Mouse (Mus musculus) small intestine, adult 2 months (tissue): Measurements from ENCODE around the gene Rfesd. TPM values are rescaled to one million over a fixed set of nuclear protein-coding genes. Genes with fewer than 3 reads are reported as not detected.

Source experiments
- H3K27ac ChIP-seq: fragments of 200-500 bp; 2 replicates; pipeline ENCODE4 v1.5.1; 2012; ENCODE audit warnings: low read depth, low read length, control low read depth, inconsistent platforms; ENCODE audit not compliant: insufficient read depth
- H3K27me3 ChIP-seq: fragments of 200-500 bp; 2 replicates; pipeline ENCODE4 v1.6.1; 2012; ENCODE audit warnings: mild to moderate bottlenecking, moderate library complexity, low read length, inconsistent platforms; ENCODE audit not compliant: control insufficient read depth, insufficient read depth
- H3K36me3 ChIP-seq: fragments of 200-500 bp; 2 replicates; pipeline ENCODE4 v1.6.1; 2012; ENCODE audit warnings: mild to moderate bottlenecking, low read length, control low read depth, inconsistent platforms; ENCODE audit not compliant: control insufficient read depth, insufficient read depth
- H3K4me1 ChIP-seq: fragments of 200-500 bp; 2 replicates; pipeline ENCODE4 v1.6.1; 2012; ENCODE audit warnings: low read length, inconsistent platforms, mixed read lengths; ENCODE audit not compliant: control insufficient read depth, insufficient read depth, insufficient read length
- H3K4me3 ChIP-seq: fragments of 200-500 bp; 2 replicates; pipeline ENCODE4 v1.5.1; 2012; ENCODE audit warnings: low read depth, mild to moderate bottlenecking, control low read depth, inconsistent platforms, low read length, moderate library complexity
- CTCF ChIP-seq: fragments of 200-500 bp; IDR thresholded peaks from 2 replicates; pipeline ENCODE4 v1.5.1; 2012; ENCODE audit warnings: low read depth, mild to moderate bottlenecking, control low read depth, inconsistent platforms, low read length, moderate library complexity, mixed read lengths; ENCODE audit not compliant: insufficient replicate concordance, insufficient read length; ENCODE audit errors: extremely low read depth
- POLR2A ChIP-seq: fragments of 200-500 bp; IDR thresholded peaks from 2 replicates; pipeline ENCODE4 v1.6.1; 2012; ENCODE audit warnings: low read depth, mild to moderate bottlenecking, control low read depth, inconsistent platforms, low read length, moderate library complexity
- WGBS: fragments of 180-500 bp; shearing (Covaris S2); methylation state at CpG from one replicate; pipeline ENCODE4 v1.1.7; 2018; 5-methylcytosine and 5-hydroxymethylcytosine counted together
- polyA plus RNA-seq: library from polyadenylated mRNA; depleted of rRNA; stranded (reverse); fragments of >200 nt; gene quantifications from 2 replicates; pipeline ENCODE4 v1.2.3, GENCODE M21; 2012; rRNA removed

Rfesd gene
- polyA plus RNA-seq: 1.5 and 2.0 TPM in 2 replicates

DNA sequence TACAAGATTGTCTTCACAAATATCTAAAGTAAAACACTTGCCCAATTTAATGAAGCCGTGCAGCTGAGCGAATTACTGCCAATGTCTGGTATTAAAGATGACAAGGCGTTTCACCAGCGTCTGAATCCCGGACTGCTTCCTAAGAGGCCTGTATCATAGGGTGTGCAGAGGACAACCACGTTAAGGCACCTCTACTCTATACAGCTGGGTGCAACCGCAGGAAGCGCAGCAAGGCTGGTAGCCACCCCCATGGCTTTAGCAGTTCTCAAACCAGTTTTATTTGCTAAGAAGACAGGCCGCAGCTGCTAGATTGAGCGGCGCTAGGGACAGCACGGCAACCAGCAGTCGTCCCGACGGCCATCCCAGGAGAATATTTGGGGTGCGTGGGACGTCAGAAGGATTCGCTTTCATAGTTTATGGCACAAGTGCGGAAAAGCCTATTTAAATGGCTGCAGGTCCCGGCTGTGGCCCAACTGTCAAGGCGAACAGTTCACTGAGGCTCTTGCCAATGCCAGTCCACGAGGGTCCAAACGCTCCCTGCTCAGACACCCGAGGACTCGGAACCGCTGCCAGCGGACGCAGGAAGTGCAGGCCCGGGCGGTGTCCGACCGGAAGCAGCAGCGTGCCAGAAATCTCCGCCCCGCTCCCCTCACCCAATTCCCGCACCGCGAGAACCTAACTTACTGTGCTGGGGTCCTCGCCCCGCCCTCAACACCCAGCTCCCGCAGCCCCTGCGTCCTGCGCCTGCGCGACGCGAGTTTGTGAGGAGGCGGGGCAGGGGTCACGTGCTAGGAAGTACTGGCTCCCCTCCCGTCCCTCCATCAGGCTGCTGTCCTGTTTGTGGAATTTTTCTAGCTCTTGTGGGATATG is at the start of gene Rfesd:
Rfesd (minus strand) TSS at position 746 of the 870 bp plus-strand sequence.
- WGBS: under 1% methylated on average over 50 of the region's 50 CpGs
- H3K4me1 ChIP-seq: peaks cover 3% of the 10 kb centered on the region; the same call in 1 of the 2 replicates
- no peaks in the 10 kb centered on the region for H3K27me3 ChIP-seq
- H3K36me3 ChIP-seq: 0 out of 2 replicates have a peak, but pooled peaks cover 1% of the 10 kb centered on the region
- H3K4me3 ChIP-seq: peak within 1 kb of the TSS; percentile 73
- H3K27ac ChIP-seq: peak within 1 kb of the TSS; percentile 85
- peak; percentile 53 for TF ChIP-seq POLR2A
- peak; percentile 22; the same call in 1 of the 2 replicates for TF ChIP-seq CTCF

DNA sequence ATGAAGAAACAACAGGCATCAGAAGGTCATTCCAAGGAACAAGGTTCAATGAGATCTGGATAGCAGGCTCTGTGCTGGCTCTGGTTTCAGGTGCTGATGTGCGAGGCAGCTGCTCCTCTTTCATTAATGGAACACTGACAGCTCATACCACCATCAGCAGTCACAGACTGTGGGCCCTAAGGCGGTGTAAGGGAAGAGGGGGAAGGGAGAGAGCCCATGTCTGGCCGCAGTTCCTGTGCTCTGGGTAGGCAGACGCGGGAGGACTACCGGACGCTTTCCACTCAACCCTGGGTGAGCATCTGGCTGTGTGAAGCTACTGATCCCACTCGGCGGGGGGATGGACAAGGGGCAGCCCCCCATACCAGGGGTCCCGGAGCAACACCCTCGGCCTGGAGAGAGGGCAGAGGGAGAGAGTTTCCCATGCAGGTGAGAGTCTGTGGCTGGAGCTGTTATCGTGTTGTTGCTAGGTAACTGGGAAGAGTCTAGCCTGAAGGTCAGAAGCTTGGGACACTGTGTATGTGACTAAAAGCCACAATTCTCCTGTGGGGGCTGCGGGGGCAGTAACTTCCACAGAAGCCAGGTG is 45.9 kb upstream of the Rfesd start:
- 87% methylated on average over 13 of the region's 13 CpGs for WGBS
- no peaks in the 10 kb centered on the region for H3K4me1 ChIP-seq
- H3K36me3 ChIP-seq: peaks cover 8% of the 10 kb centered on the region; the same call in 1 of the 2 replicates
- no peak overlapping the region for H3K4me3 ChIP-seq
- H3K27ac ChIP-seq: no peak overlapping the region
- H3K27me3 ChIP-seq: no peaks in the 10 kb centered on the region
- TF ChIP-seq POLR2A: no peak
- no peak for TF ChIP-seq CTCF

DNA sequence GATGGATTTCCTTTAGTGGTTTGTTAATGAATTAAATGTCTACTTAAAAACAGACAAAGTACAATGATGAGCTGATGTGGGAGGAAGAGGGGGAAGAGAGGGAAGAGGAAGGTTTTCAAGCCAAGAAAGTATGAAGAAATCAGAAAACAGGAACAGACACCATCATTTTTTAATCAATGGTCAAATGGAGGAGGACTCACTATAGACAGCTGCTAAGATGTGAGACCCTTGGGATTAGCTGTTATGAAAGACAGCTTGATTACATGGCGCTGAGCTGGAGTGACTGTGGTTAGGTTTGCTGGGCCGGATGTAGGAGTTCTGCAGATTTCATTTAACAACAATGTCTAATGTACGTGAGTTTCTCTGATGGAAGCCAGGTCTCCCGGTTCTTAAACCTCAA is 45.0 kb upstream of the Rfesd start:
- H3K27ac ChIP-seq: no peak overlapping the region
- H3K4me3 ChIP-seq: no peak overlapping the region
- WGBS: 92% methylated on average over 4 of the region's 4 CpGs
- H3K27me3 ChIP-seq: no peaks in the 10 kb centered on the region
- TF ChIP-seq POLR2A: no peak
- no peak for TF ChIP-seq CTCF
- no peaks in the 10 kb centered on the region for H3K4me1 ChIP-seq
- peaks cover 8% of the 10 kb centered on the region; the same call in 1 of the 2 replicates for H3K36me3 ChIP-seq

DNA sequence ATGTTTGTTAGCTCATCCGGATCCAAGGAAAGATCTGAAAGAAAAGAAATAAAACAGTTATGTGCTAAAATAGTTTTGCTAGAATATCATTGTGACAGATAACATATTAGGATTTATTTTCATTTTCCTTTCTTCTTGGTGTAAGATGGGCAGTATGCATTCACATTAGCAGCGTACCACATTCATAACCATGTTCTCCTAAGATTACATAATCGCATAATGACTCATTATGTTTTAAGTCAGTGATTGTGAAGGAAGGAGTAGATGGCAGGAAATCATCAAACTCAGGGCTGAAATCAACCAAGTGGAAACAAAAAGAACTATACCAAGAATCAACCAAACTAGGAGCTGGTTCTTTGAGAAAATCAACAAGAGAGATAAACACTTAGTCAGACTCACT is 44.0 kb upstream of the Rfesd start:
- peaks cover 8% of the 10 kb centered on the region; the same call in 1 of the 2 replicates for H3K36me3 ChIP-seq
- no peaks in the 10 kb centered on the region for H3K4me1 ChIP-seq
- TF ChIP-seq CTCF (no peak), POLR2A (no peak)
- H3K27ac ChIP-seq: no peak overlapping the region
- no peak overlapping the region for H3K4me3 ChIP-seq
- H3K27me3 ChIP-seq: no peaks in the 10 kb centered on the region
- WGBS: 94% methylated on average over 3 of the region's 3 CpGs

DNA sequence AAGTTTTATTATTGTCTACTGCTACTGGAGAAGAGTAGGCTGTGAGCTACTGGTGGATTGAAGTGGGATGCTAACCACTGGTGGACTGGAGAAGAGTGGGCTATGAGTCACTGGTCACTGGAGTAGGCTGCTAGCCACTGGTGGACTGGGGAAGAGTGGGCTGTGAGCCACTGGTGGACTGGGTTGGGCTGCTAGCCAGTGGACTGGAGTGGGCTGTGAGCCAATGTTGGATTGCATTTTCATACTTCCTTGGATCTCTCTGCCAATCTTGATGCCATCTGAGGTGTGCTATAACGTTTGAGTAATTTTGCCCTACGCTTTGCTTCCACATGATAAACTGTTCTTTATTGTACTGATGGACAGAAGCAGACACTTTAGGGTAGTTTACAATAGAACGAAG is 43.6 kb upstream of the Rfesd start:
- 58% methylated on average over 3 of the region's 3 CpGs for WGBS
- peaks cover 8% of the 10 kb centered on the region; the same call in 1 of the 2 replicates for H3K36me3 ChIP-seq
- H3K4me1 ChIP-seq: no peaks in the 10 kb centered on the region
- no peak overlapping the region for H3K4me3 ChIP-seq
- no peak for TF ChIP-seq CTCF
- no peak for TF ChIP-seq POLR2A
- no peak overlapping the region for H3K27ac ChIP-seq
- H3K27me3 ChIP-seq: no peaks in the 10 kb centered on the region

DNA sequence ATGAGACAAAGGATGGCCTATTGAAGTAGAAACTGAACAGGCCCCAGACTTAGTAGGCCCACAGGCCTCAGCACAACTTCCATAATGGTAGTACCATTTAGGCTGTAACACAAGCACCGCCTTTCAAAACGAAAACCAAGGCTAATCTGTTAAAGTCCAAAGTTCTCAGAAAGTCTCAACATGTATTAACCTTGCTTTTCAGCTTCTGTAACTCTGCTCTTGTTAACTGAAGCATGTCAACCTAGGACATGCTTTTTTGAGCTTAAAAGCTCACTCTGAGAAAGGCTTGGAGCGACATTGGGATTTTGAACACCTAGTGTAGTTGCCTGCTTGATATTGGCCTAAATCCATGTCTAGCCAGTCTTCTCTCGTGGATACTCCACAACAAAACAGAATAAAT is 41.1 kb upstream of the Rfesd start:
- Histone ChIP-seq H3K4me3 (no peak overlapping the region), H3K36me3 (peaks cover 4% of the 10 kb centered on the region; the same call in 1 of the 2 replicates), H3K4me1 (peaks cover 6% of the 10 kb centered on the region), H3K27ac (no peak overlapping the region), H3K27me3 (peaks cover 18% of the 10 kb centered on the region)
- 74% methylated on average over 4 of the region's 4 CpGs for WGBS
- no peak for TF ChIP-seq POLR2A
- no peak for TF ChIP-seq CTCF
